Comparison of ENCODE assay signal across 7 mouse cellular contexts in genomic region chr6:48675931-48676859, GRCm38 (mm10). TPM values are rescaled to one million over a fixed set of nuclear protein-coding genes. Genes with fewer than 3 reads are reported as not detected.
DNase-seq lines count a peak whose midpoint lies in the region; ATAC-seq lines count a peak whose summit lies in the region.

TSS of gene Gimap9 (plus strand) at chr6:48676129.

- no peaks in the 10 kb centered on the region for H3K27me3 ChIP-seq in heart, embryonic 13.5 days (replicated peaks)
- no peaks in the 10 kb centered on the region for H3K27me3 ChIP-seq in splenic B cell, adult 2 months (ENCODE audit: control insufficient read depth, insufficient read depth, low read length, poor library complexity, severe bottlenecking)

- peaks cover 5% of the 10 kb centered on the region; the same call in 1 of the 2 replicates for H3K4me1 ChIP-seq in heart, embryonic 13.5 days

- peak; percentile 78 for DNase-seq in ES-CJ7 (ENCODE audit: low read depth, low spot score)
- peak; percentile 60 for DNase-seq in c-Kit-positive CD71-positive TER-119-negative erythroid progenitor cells, embryonic 14.5 days (ENCODE audit: low read depth)
- DNase-seq in kidney, postnatal 25 days, result peak; percentile 76 to 90
- peak; percentile 88 for DNase-seq in splenic B cell, adult 2 months (ENCODE audit: low read depth, low spot score)
- no peak for DNase-seq in layer of hippocampus, adult 9-11 months

- H3K4me3 ChIP-seq in heart, embryonic 13.5 days, result peak within 1 kb of the TSS; percentile 46

- H3K9me3 ChIP-seq in heart, embryonic 13.5 days, result no peaks in the 10 kb centered on the region

- peak within 1 kb of the TSS; percentile 56 for H3K27ac ChIP-seq in heart, embryonic 13.5 days (replicated peaks)

- H3K4me2 ChIP-seq in heart, embryonic 13.5 days, result peak within 1 kb of the TSS; percentile 66

- no peak for ATAC-seq in heart, embryonic 13.5 days (ENCODE audit: extremely low read depth, insufficient number of reproducible peaks, low FRiP score, low TSS enrichment)
- peak; percentile 80 for ATAC-seq in megakaryocyte progenitor cell, adult 5-6 weeks (replicated peaks; ENCODE audit: poor library complexity)

- H3K9ac ChIP-seq in heart, embryonic 13.5 days, result peak within 1 kb of the TSS; percentile 72

- no peaks in the 10 kb centered on the region; the same call in 1 of the 2 replicates for H3K36me3 ChIP-seq in heart, embryonic 13.5 days
- peaks cover 6% of the 10 kb centered on the region for H3K36me3 ChIP-seq in splenic B cell, adult 2 months (ENCODE audit: control insufficient read depth, insufficient read depth, low read length, poor library complexity, severe bottlenecking)

- WGBS in heart, embryonic 13.5 days, result 26% methylated on average over 13 of the region's 13 CpGs

RNA-seq across cellular contexts. Expression of gene Gimap9, which starts in this region (rescaled TPM):
- 7.5 and 8.7 TPM in 2 replicates for polyA plus RNA-seq in heart, embryonic 13.5 days (2015; fragmentation: Nextera tagmentation; extraction: Ambion mirVana)
- total RNA-seq in megakaryocyte progenitor cell, adult 5-6 weeks (2015), result 10.7 and 14.5 TPM in 2 replicates
- total RNA-seq in megakaryocyte progenitor cell, adult 5-6 weeks (2017), result 17.2 and 29.9 TPM in 2 replicates
